Mouse (Mus musculus) stomach, postnatal 0 days (tissue): ENCODE data around the gene Chchd3.

Source experiments
- CTCF ChIP-seq: IDR thresholded peaks from 2 replicates; pipeline ENCODE4 v1.5.1; 2016; ENCODE audit warnings: antibody characterized with exemption, low read depth, mild to moderate bottlenecking, moderate library complexity
- EP300 ChIP-seq: optimal IDR thresholded peaks from 2 replicates; pipeline ENCODE3; 2016; ENCODE audit warnings: antibody characterized with exemption

DNA sequence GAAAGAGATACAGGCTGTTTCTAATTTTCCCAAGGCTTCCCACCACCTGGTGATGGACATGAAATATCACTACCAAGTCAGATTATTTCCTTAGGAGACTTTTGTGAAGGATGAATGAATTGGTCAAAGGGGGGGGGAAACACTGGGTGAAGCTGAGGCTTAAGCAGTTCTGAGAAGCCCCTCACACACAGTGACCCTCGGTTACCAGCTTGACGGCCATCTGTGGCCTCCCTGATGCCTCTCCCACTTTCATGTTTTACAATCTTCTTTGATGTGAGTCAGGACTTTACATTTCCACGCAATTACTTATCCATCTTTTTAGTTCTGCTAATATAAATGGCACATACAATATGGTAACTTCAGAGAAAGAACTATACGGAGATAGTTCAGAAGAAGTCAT is 252.3 kb downstream of the Chchd3 start:
- TF ChIP-seq EP300 (no peak), CTCF (no peak)
